Mouse (Mus musculus): ENCODE measurements at regions not wholly inside any gene's neighbourhood (a gene's known extent, or its start where the extent isn't known, plus 50 kb on each side); places are given as distances from the start of the nearest gene placed in this dataset.

GRCm38 (mm10) chr2:137981766-137982165, 274.6 kb upstream of the Btbd3 start:
- no peak for TF ChIP-seq POLR2A (IDR thresholded peaks at IDR 0.05; ENCODE audit: borderline replicate concordance, insufficient read depth, low read length)
- TF ChIP-seq CTCF (IDR thresholded peaks at IDR 0.05; ENCODE audit: borderline replicate concordance, insufficient read depth, low read depth, low read length), result no peak

All from cerebellum, adult 2 months (tissue).